Mouse (Mus musculus): Measurements from ENCODE around the gene Epb41. TPM values are rescaled to one million over a fixed set of nuclear protein-coding genes. Genes with fewer than 3 reads are reported as not detected.

Epb41 gene
- total RNA-seq, 2 experiments from 2014 or later, result 39.0 TPM

- peak; percentile 53 to 59 for DNase-seq (ENCODE audit: low spot score in 2 of 2)
Observed at GRCm38 (mm10) chr4:131921461-131922346, 153.4 kb downstream of the Epb41 start, which contains the start of gene Tmem200b. Gene Tmem200b, plus strand, starts transcription at chr4:131921771.

GRCm38 (mm10) chr4:131920595-131921351 lies 154.3 kb downstream of the Epb41 start:
- peak; percentile 65 to 66 for DNase-seq (ENCODE audit: low spot score in 2 of 2)

GRCm38 (mm10) chr4:131920141-131920594 lies 155.0 kb downstream of the Epb41 start:
- peak in 1 of 2 experiments; percentile 15 for DNase-seq (ENCODE audit: low spot score in 2 of 2)

- DNase-seq (ENCODE audit: low spot score in 2 of 2), result no peak
Observed at GRCm38 (mm10) chr4:131919506-131920140, 155.5 kb downstream of the Epb41 start.

- DNase-seq (ENCODE audit: low spot score in 2 of 2), result no peak
Observed at GRCm38 (mm10) chr4:131918711-131919500, 156.2 kb downstream of the Epb41 start.

- DNase-seq (ENCODE audit: low spot score in 2 of 2), result no peak
Observed at GRCm38 (mm10) chr4:131918026-131918533, 157.0 kb downstream of the Epb41 start.

GRCm38 (mm10) chr4:131917010-131917555 lies 158.0 kb downstream of the Epb41 start:
- no peak for DNase-seq (ENCODE audit: low spot score in 2 of 2)

GRCm38 (mm10) chr4:131916425-131916824 lies 158.7 kb downstream of the Epb41 start:
- DNase-seq (ENCODE audit: low spot score in 2 of 2), result peak; percentile 74 to 77

- no peak for DNase-seq (ENCODE audit: low spot score in 2 of 2)
Observed at GRCm38 (mm10) chr4:131915821-131916328, 159.2 kb downstream of the Epb41 start.

GRCm38 (mm10) chr4:131914891-131915469 lies 160.1 kb downstream of the Epb41 start:
- no peak for DNase-seq (ENCODE audit: low spot score in 2 of 2)

GRCm38 (mm10) chr4:131914046-131914643 lies 161.0 kb downstream of the Epb41 start:
- DNase-seq (ENCODE audit: low spot score in 2 of 2), result no peak

GRCm38 (mm10) chr4:131913526-131913925 lies 161.6 kb downstream of the Epb41 start:
- no peak for DNase-seq (ENCODE audit: low spot score in 2 of 2)

- DNase-seq (ENCODE audit: low spot score in 2 of 2), result no peak
Observed at GRCm38 (mm10) chr4:131911521-131911920, 163.6 kb downstream of the Epb41 start.

GRCm38 (mm10) chr4:131910237-131910994 lies 164.7 kb downstream of the Epb41 start:
- no peak for DNase-seq (ENCODE audit: low spot score in 2 of 2)

GRCm38 (mm10) chr4:131907912-131908311 lies 167.2 kb downstream of the Epb41 start:
- no peak for DNase-seq (ENCODE audit: low spot score in 2 of 2)

- DNase-seq (ENCODE audit: low spot score in 2 of 2), result no peak
Observed at GRCm38 (mm10) chr4:131906423-131906822, 168.7 kb downstream of the Epb41 start.

- DNase-seq (ENCODE audit: low spot score in 2 of 2), result peak in 1 of 2 experiments; percentile 42
Observed at GRCm38 (mm10) chr4:131904478-131904877, 170.6 kb downstream of the Epb41 start.

- no peak for DNase-seq (ENCODE audit: low spot score in 2 of 2)
Observed at GRCm38 (mm10) chr4:131901090-131901489, 174.0 kb downstream of the Epb41 start.

Measured in left cerebral cortex, adult 18-20 months (tissue).